Mouse (Mus musculus) cerebellum, adult 9-11 months (tissue): ENCODE data around the gene Aurka.

Source experiments
- DNase-seq: peaks from one replicate; pipeline ENCODE4 v3.0.0; 2022

The Aurka gene

DNA sequence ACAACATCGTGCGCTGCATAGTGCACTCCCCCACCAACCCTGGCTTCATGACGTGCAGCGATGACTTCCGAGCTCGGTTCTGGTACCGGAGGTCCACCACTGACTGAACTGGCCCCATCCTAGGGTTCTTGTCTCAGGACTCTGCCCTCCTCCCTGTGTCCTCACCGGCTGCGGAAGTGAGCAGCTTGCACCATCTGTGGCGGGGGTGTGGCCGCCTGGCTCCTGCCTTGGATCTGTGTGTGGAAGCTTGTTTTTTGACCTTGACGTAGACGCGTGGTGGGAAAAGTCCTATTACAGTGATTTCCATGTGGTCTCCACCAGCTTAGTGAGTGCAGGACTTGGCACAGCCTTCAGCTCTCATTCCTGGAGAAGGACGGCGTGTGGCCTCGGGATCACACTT is 10.2 kb upstream of the Aurka start:
- DNase-seq = no peak

DNA sequence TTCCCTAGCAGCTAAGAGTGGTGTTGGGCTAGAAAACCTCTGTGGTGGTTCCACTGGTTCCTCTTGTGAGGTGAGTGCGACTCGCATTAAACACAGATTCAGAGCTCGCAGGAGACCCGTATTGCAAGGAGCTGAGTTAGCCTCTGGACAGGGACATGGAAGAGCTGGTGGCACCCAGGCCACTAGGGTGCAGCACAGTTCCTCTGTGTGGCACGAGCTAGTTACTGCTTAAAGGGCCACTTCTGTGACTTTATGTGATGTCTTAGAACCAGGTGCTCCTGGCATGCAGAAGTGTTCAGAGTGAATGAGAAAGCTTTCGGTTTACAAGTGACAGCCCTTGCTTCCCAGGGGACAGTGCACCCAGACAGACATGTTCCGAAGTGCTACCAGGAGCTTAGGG is 8.0 kb upstream of the Aurka start:
- no peak for DNase-seq

GRCm38 (mm10) chr2:172376999-172377515 is 6.7 kb upstream of the Aurka start:
- no peak for DNase-seq

- no peak for DNase-seq
Observed at GRCm38 (mm10) chr2:172376551-172376950, 6.2 kb upstream of the Aurka start.

DNA sequence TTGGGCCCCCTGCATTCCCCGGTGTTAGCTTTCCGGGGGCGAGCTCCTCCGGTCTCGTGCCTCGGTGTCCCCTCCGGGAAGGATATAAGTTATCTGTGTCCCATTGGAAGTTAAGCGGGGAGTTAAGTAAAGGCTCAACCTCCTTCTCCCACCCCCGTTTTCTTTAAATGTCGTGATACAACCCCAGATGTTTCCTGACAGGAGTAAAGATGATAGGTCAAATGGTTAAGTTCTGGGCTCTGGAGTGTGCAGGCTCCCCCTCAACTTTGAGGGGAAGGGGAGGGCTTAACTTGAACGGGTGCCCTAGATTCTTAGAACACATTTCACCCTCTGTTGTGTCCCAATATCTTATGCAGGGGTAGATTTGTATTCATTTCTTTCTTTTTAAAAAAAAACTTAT is 923 bp upstream of the Aurka start:
- no peak for DNase-seq

GRCm38 (mm10) chr2:172363176-172363575 is 7.2 kb downstream of the Aurka start:
- DNase-seq = no peak

- no peak for DNase-seq
Observed at GRCm38 (mm10) chr2:172355833-172356232, 14.5 kb downstream of the Aurka start.

GRCm38 (mm10) chr2:172354761-172355160 is 15.6 kb downstream of the Aurka start:
- DNase-seq = no peak

DNA sequence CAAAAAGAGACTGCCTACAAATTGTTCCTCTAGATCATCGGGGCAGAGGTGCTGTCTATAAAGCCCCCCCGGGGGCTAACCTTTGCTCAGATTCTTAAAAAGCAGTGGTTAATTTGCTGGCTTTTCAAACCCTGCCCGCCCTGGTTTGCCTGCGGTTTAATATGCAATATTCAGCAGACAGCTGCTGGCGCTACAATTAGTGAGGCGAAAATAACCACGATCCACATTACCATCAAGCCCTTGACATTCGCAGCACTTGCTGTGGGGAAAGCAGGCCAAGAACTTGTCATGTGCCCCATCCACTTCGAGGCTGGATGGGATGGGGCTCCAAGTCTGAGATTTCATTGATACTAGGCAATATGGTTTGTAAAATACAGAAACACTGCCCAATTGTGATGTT is 17.1 kb downstream of the Aurka start:
- DNase-seq = no peak

- no peak for DNase-seq
Observed at GRCm38 (mm10) chr2:172350773-172351172, 19.6 kb downstream of the Aurka start.

DNA sequence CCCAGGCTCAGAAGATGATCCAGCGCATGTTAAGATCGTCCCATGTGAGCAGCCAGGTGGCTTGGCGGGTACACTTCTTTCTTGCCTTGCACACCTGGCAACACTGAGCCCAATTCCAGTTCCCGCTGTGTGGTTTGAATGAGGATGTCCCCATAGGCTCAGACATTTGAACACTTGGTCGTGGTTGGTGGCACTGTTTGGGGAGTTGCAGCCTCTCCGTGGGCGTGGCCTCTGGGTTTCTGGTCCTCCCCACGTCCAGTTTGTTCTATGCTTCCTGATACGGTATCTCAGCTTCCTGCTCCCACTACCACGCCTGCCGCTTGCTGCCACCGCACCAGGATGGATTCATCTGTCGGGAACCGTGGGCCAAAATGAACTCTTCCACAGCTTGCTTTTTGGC is 20.6 kb downstream of the Aurka start:
- DNase-seq = no peak

GRCm38 (mm10) chr2:172348297-172348950 is 21.9 kb downstream of the Aurka start:
- DNase-seq = peak; percentile 22

DNA sequence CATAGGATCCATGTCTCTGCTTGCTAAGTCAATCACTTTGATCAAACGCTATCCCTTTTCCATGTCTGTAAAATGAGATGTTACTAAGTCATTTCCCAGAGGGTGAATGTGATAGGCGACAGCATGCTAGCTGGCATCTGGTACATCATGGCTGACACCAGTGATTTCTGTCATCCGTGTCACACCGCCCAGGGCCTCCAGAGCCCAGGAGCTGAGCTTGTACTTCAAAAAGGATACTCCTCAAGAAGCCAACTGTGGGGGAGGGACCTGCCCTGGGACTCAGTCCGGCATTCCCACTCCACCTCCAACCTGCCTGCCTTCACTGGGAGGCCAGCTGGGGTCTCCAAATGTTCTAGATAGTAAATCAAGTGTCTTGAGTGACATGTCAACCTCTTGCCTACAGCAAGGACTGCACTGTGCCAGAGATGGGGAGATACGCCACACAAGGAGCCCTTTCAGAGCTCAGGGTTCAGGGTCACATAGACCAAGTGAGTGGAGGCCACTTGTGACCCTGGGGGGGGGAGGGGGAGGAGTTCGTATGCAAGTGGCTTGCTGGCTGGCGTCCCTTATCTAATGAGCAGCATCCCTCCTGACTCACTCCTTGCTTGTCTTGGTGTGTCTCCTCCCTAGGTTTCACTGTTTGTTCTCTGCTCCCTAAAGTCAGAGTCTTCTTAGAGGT is 23.3 kb downstream of the Aurka start:
- peak; percentile 26 for DNase-seq

DNA sequence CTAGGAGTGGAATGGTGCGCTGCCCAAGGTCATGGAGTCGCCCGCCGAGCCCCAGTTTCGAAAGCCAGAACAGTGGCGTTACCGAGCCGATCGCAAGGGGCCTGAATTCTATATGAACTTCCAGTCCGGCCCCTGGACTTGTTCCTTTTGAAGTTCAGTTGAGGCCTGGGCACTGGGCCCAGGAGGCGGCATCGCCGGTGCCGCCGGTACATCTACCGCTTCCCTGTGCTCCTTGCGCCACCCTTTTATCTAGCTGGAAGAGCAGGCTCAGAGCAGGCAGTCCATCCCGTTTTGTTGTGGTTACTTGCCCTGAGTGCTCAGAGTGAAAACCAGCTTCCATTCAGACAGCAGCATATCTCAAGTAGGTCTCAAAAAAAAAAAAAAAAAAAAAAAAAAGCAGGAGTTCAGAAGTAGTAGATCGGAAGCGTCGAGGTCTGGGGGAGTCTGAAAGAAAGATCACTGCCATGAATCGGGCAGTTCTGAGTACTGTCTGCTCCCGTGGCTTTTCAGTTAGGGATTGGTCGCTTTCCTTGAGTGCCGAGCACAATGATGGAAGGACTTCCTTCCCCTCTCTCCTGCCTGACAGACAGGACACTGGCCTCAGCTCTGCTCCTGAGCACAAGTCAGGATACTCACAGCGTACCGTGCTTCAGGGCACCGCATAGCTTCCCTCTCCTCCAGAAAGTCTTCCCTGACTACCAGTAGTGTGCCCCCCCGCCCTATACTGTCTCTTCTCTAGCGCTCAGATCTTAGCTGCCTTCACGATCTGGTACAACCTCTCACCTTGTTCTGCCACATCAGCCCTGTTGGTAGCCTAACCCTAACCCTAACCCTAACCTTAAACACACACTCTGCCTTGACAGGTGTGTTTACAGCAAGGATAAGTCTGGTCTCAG is 24.1 kb downstream of the Aurka start:
- peak; percentile 60 for DNase-seq

- peak; percentile 96 for DNase-seq
Observed at GRCm38 (mm10) chr2:172345258-172345738, 25.0 kb downstream of the Aurka start, which contains the start of gene Fam210b. Gene Fam210b (plus strand): TSS chr2:172345565.

DNA sequence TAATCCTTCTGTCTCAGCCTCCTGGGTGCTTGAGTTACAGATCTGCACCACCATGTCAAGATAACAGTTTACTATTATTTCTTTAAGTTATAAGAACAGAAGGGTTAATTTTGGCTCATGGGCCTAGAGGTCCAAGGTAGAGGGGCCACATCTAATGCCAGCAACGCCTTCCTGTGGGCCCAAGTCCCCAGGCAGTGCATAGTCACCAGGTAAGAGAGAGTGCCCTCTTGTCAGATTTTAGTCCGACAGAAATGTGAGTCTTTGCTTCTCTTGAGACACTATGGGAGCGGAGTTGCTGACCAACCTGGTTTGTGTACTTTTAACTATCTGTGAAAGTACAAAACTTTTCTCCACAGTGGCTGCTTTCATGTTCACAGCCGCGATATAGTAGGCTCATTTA is 25.7 kb downstream of the Aurka start:
- peak; percentile 19 for DNase-seq

DNA sequence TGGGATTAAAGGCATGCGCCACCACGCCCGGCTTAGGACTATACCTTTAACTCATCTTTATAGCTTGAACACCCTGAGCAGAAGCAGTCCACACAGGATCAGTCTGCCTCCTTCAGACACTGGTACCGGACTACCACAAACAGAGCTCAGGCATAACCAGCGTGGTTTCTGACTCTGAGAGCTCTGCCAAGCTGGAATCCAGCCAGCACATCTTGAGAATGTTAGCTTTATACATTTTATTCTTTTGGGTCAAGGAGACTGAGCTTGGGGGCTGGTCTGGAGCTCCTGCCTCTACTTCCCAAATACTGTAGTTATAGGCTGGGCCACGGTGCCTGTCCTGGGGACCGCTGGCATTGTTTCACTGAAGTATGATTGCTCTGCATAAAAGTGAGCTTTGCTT is 26.6 kb downstream of the Aurka start:
- peak; percentile 24 for DNase-seq

- DNase-seq = no peak
Observed at GRCm38 (mm10) chr2:172341606-172342005, 28.7 kb downstream of the Aurka start.

- DNase-seq = no peak
Observed at GRCm38 (mm10) chr2:172340936-172341335, 29.4 kb downstream of the Aurka start.

DNA sequence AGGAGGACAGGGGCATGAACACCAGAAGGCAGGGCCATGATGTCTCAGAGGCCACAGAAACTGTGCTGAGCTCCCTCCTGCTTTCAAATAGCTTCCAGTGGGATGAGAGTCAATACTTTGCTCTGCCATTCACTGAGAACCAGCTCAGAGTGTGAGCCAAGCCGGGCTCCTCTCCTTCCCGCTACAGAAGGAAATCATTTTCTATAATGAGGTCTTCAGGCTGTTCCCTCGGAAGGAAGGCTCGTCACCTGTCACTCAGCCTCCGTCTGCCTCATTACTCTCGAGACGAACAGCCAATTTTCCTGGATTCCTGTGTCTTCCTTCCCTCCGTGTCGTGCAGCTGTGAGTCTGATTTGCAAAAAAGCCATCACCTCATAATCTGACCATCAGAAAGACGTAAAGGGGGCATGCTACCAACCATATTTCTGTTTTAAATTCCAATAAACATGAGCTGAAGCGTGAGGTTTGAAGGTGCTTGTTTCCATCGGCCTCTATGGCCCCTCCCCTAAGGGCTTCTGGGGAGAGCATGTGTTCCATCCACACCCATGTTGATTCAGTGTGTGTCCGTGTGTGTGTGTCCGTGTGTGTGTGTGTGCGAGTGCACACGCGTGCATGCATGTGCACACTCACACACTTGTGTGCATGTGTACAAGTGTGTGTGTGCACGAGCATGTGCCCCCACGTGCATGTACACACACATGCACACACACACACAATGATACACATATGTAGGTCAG is 32.0 kb downstream of the Aurka start:
- DNase-seq = no peak

- DNase-seq = peak; percentile 17
Observed at GRCm38 (mm10) chr2:172329179-172329578, 41.2 kb downstream of the Aurka start.

GRCm38 (mm10) chr2:172328248-172328647 is 42.1 kb downstream of the Aurka start:
- no peak for DNase-seq

- no peak for DNase-seq
Observed at GRCm38 (mm10) chr2:172320878-172321277, 49.5 kb downstream of the Aurka start.
